Mouse (Mus musculus) liver, adult 2 months (tissue): ENCODE data around the gene Myh9.

ENCODE experiments used
- CTCF ChIP-seq: fragments of 200-500 bp; IDR thresholded peaks from 2 replicates; pipeline ENCODE4 v1.5.1; 2011; ENCODE audit warnings: low read depth, low read length, control low read depth
- POLR2A ChIP-seq: fragments of 200-500 bp; IDR thresholded peaks from 2 replicates; pipeline ENCODE4 v1.6.1; 2011; ENCODE audit warnings: low read length, control low read depth; ENCODE audit not compliant: insufficient read depth; ENCODE audit errors: extremely low read depth

- TF ChIP-seq POLR2A (no peak), CTCF (peak; percentile 76)
These were observed 80.2 kb downstream of the Myh9 start for GRCm38 (mm10) chr15:77761561-77762380.
